Mouse (Mus musculus) liver, embryonic 14.5 days (tissue): ENCODE measurements at regions not wholly inside any gene's neighbourhood (a gene's known extent, or its start where the extent isn't known, plus 50 kb on each side); places are given as distances from the start of the nearest gene placed in this dataset.

Source experiments
- CTCF ChIP-seq: IDR thresholded peaks from 2 replicates; pipeline ENCODE4 v1.5.1; 2016; ENCODE audit warnings: antibody characterized with exemption, low read depth, control low read depth
- EP300 ChIP-seq: IDR thresholded peaks from 2 replicates; pipeline ENCODE4 v1.6.1; 2016; ENCODE audit warnings: antibody characterized with exemption, low read depth

- TF ChIP-seq CTCF (no peak), EP300 (no peak)
These were observed 576.0 kb downstream of the Nedd1 start for GRCm38 (mm10) chr10:92146263-92146662.
